In the genomic region with DNA sequence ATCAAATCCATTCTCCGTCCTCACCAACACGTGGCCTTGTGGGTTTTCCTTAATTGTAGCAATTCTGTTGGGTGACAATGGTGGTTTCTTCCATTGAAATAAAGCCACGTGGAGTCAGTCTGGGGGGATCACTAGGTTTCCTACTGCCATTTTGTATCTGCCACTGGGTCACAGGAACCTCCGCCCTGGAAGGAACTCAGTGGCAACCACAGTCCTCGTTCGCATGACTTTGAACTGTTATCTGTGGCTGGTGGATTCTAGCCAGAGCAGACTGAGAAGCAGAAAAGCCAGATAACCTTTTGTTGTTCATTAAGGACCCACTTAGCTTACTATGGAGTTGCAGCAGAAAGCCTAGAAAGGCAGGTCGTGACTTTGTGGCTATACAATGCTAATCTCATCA, we compare ENCODE assay signal across 12 mouse cellular contexts.
"Had no signal": no experiment of that assay in that cellular context is flagged by ENCODE, and none has a peak within 500 bp of the region (broad histone marks: within the 10 kb centered on the region; RNA-seq: fewer than 3 reads in every experiment).

No protein-coding gene starts in this region.

- DNase-seq: kidney, adult 2 months; kidney, postnatal 14 days; kidney, postnatal 4 days; left cerebral cortex, postnatal 4 days; liver, postnatal 0 days; midbrain, embryonic 14.5 days; right cerebral cortex, adult 18-20 months; thymus, adult 2 months; thymus, postnatal 14 days; thymus, postnatal 4 days had no signal

- ATAC-seq: intestine, postnatal 0 days; liver, postnatal 0 days; lung, postnatal 0 days had no signal
